Mouse (Mus musculus) left cerebral cortex, postnatal 10 days (tissue): ENCODE results near the gene Stk17b. TPM values are rescaled to one million over a fixed set of nuclear protein-coding genes. Genes with fewer than 3 reads are reported as not detected.

Experiments
- total RNA-seq, 2 experiments: library from RNA; stranded (reverse); gene quantifications; 2 replicates each; pipeline ENCODE4 v1.2.3; 2021

Gene Stk17b
- total RNA-seq, 2 experiments from 2014 or later = 7.5 to 10.1 TPM

Other genes starting within 250 kb of the Stk17b start
- gene Dnah7a, start 78.4 kb downstream of the Stk17b start, total RNA-seq = 1 to 10 TPM; 7.2 to 7.4 TPM